Mouse (Mus musculus) mouse embryonic stem cell (cell line): ENCODE data around the gene Gypa.

Experiments
- in situ Hi-C, 2 experiments: fragments of 300-500 bp; cut with MboI; formaldehyde crosslinking; loops; 1 replicate in 1 of 2; 3 replicates in 1 of 2; pipeline ENCODE4 v1.14.3; 2019 to 2020; ENCODE audit warnings: low sequenced_read_pairs in 2 of 2, low pct_unique_long_range_greater_than_20kb in 1 of 2, mixed read lengths in 1 of 2; ENCODE audit not compliant: unreplicated experiment in 1 of 2

Gypa gene

DNA sequence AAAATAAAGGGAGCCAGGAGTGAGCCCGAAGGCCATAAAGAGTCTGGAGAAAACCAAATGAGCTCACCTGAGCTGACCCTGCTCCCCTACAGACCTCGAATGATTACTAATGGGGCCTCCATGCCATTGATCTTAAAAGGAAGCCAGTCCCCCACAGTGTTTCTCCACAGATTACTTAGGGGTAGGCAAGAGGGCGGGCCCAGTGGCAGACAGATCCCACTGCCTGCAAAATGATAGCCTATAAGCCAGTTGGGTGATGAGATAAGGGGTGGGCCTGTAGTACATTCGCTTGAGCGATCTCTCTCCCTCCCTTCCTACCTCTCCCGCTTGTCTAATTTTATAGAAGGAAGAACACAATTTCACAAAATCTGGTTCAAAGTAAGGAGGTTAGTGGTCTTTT lies 7.7 kb downstream of the Gypa start:
- in situ Hi-C loops, result no loop called here

DNA sequence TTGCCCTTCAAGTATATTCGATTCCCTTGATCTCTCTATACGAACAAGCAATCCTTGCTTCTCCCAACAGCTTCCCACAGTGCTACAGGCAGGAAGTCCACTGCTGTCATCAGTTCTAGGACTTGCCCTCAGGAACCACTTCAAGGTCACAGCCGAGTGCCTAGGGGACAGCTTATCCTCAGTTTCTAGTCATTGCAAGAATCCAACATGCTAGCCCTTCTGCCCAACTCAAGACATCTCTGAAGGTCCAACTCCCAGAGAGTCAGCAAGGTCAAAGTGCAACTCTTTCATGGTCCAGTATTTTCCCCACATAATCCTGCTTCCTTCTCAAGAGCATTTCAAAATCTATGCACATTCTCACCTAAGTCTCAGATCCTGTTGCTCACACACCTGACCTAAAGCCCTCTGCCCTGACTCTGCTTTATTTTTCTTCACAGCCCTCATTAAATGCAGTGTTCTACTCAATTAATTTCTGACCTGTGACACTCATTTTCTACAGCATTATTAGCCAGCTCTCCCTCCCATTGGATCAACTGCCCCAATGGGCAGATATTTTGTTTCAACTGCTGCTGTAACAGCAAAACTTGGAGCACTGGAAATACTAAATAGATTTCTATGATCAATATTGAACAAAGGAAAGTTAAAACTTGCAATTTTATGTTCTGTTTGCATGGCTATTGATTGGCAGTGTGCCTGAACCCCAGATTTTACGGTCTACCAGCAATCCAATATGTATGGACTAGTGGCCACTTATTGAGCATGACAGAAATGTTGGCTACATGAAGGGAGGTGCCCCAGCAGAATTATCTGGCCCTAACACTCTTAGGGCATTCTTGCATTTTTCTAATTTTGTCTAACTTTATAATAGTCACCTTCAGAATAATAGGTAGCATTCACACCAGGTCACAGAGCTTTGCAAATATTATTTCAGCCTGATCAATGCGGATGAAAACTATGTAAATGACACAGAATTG lies 33.1 kb downstream of the Gypa start:
- in situ Hi-C loops, result no loop called here

DNA sequence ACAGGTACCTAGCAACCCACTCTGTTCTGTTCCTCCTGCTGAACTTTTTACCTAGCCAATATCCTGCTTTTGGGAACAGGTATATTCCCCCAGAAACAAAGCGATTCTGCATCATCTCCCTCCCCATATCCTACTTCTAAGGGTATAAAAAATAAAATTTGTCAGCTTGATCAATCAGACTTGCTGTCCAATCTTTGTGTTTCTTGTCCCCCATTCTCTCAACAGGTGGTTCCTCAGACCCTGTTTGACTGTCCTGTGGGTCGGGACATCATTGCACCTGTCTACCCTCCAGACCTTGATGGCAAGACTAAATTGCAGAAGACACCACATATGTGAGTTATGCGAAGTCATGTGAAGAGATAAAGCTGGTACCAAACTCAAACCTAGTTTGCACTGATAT lies 48.3 kb downstream of the Gypa start:
- in situ Hi-C loops, result no loop called here

DNA sequence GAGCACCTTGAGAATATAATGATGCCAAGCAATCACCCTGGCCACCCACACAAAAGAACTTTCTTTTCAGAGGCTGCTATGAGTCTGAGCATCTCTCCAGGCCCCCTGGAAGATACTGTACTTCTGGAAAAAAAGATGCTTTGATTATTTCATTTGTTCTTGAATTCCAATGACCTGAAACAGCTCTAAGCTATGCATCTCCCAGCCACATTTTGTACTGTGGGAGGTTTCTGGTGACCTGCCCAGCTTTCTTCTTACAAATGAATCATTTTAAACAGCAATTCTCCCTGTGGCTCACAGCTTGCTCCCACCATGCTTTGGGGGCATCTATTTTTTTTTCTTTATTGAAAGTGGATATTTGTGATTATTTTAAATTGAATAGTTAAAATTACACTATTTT lies 56.9 kb downstream of the Gypa start:
- in situ Hi-C loops, result no loop called here

DNA sequence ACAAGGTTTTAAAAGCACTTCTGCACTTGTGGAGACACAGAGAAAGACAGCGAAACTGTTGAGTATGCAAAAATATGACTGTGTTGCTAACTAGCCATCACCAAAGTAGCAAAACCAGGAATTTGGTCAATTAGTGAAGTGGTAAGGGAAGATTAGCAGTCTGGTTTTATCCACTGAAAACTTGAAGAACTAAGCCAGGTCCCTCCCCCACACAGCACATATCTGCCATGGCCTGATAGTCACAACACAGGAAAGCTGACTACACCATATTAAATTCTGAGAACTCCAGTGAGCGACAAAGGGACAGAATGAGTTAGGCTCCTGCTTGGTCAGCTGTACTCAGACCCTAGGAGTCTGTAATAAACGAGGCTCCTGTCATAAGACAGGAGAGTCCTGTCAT lies 57.7 kb downstream of the Gypa start:
- in situ Hi-C loops, result no loop called here

DNA sequence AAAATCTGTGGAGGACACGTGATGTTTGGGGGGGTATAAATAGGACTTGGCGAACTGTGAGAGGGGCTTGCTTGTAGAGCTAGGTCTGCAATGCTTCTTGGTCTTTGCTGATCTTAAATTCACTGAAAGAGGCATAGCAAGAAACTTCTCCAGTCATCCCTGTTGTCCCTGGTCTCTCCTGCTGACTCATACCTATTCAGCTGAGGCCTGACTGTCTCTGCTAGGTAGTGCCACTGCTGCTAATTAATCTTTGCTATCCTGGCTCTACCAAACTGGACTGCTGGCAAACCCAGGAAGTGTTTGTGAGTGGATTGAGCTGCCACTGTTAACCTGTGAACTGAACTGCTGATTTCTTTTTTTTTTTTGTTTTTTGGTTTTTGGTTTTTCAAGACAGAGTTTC lies 61.4 kb downstream of the Gypa start:
- in situ Hi-C loops, result no loop called here
